Mouse (Mus musculus) left cerebral cortex, adult 2 months (tissue): ENCODE data around the gene Diras2. TPM values are rescaled to one million over a fixed set of nuclear protein-coding genes. Genes with fewer than 3 reads are reported as not detected.
"Not testable (repeated sequence)": the region's sequence is repeated elsewhere in the genome, so short reads cannot be mapped to it uniquely, and the experiment has no call there.

Experiments used
- DNase-seq, 2 experiments: peaks; one replicate each; pipeline ENCODE4 v3.0.0; 2021 to 2022; ENCODE audit warnings: low spot score in 2 of 2, mixed read lengths in 1 of 2; ENCODE audit errors: extremely low spot score in 1 of 2
- H3K27ac ChIP-seq: fragments of 200-600 bp; 2 replicates; pipeline ENCODE4 v1.8.1; 2022
- H3K4me3 ChIP-seq: fragments of 200-600 bp; 2 replicates; pipeline ENCODE4 v1.8.1; 2022
- CTCF ChIP-seq: fragments of 200-600 bp; IDR thresholded peaks from 2 replicates; pipeline ENCODE4 v1.8.1; 2022; ENCODE audit warnings: antibody characterized with exemption, mild to moderate bottlenecking, moderate library complexity
- intact Hi-C: fragments of 180-260 bp; cut with DNase I; formaldehyde crosslinking; loops from one replicate; pipeline ENCODE4 v1.15.1; 2025
- total RNA-seq, 2 experiments: library from RNA; stranded (reverse); gene quantifications; 2 replicates each; pipeline ENCODE4 v1.2.3; 2021

Gene Diras2
- total RNA-seq, 2 experiments from 2014 or later: 170 to 185 TPM

DNA sequence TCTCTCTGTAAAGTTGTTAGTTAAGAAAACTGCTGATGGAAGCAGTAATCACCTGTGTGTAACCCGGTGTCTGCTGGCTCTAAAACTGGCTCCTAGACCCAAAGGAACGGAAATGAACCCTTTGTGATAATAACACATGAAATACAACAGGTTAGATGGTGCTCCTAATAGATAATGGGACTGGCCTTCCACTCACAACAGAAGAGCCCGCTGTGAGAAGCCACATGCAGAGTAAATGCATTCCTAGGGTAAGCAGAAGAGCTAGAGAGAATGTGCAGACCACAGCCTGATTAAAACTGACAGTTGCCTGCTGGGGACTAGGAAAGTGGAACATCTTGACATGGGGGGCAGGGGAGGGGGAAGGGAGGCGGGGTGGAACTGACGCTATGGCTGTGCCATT, 18.7 kb downstream of the Diras2 start:
- no peak for TF ChIP-seq CTCF
- intact Hi-C loops: no loop called here
- Histone ChIP-seq H3K27ac (no peak overlapping the region), H3K4me3 (no peak overlapping the region)
- no peak for DNase-seq

- intact Hi-C loops: no loop called here
- no peak for TF ChIP-seq CTCF
- no peak overlapping the region for H3K4me3 ChIP-seq
- H3K27ac ChIP-seq: no peak overlapping the region
- DNase-seq: no peak
These were observed 20.8 kb downstream of the Diras2 start for GRCm38 (mm10) chr13:52510172-52510880.

DNA sequence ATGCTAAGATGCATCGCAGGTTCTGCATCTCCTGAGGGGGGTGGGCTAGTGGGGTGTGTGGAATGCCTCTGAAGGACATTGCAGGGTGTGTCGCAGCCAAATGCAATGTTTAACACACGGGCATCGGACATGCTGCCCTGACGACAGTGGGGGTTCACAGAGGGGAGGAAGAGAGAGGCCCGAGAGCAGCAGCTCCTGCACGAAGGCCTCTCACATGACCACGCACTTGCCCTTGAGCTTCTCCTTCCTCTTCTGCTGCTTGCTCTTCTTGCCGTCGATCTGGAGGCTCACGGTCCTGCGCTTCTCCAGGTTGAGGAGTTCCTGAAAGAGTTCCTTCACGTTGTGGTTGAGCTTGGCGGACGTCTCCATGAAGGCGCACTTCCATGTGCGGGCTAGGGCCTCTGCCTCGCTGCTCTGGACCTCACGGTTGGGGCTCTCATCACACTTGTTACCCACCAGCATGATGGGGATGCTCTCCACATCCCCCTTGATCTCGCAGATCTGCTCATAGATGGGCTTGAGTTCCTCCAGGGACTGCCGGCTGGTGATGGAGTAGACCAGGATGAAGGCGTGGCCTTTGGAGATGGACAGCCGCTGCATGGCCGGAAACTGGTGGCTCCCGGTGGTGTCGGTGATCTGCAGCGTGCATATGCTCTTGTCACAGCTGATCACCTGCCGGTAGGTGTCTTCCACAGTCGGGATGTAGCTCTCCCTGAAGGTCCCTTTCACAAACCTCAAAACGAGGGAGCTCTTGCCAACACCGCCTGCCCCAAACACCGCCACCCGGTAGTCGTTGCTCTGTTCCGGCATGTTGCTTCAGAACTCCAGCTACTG, 23.4 kb downstream of the Diras2 start:
- Histone ChIP-seq H3K4me3 (no peak overlapping the region), H3K27ac (no peak overlapping the region)
- no peak for TF ChIP-seq CTCF
- intact Hi-C loops: no loop called here
- DNase-seq: no peak

DNA sequence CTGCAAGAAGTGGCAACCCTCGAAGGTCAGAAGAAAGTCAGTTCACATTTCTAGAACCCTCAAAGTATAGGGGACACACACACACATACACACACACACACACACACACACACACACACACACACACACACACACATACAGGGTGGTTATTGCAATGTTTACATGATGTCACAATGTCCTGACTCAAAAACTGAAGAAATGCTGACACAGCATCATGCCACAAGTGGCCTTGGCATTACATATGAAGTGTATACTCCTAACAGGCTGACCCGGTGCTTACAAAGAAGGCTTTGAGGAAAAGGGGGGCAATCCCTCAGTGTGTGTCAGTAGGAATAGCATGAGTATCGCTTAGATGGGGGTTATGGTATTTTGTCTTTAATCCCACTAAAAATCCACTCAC, 24.3 kb downstream of the Diras2 start:
- DNase-seq, H3K4me3 ChIP-seq, intact Hi-C loops, H3K27ac ChIP-seq: not testable (repeated sequence)

GRCm38 (mm10) chr13:52505683-52506285, 25.3 kb downstream of the Diras2 start:
- H3K27ac ChIP-seq, DNase-seq, H3K4me3 ChIP-seq, intact Hi-C loops: not testable (repeated sequence)

DNA sequence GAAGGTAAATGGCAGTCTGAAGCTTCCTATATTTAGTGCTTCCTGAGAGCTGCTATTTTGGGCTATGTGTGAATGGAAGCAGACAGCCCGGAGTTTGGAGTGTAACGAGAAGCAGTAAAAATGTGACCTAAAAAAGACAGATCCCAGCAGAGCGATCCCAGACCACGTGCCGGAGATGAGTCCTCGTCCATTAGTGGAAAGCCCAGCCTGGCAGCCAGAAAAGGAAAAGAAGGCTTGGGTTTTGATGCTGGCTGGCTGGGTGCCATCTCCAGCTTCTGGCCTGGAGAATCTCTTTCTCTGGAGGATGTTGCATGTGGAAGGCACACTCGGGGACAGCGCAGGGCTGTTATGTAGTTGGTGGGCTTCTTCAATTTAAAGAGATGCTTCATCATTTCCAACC, 29.4 kb downstream of the Diras2 start:
- intact Hi-C loops: loop anchor here (1.0 kb wide), 1 partner anchor 56 kb away; no protein-coding TSS in a partner anchor
- DNase-seq: peak; percentile 70 to 73
- no peak overlapping the region; the same call in 1 of the 2 replicates for H3K27ac ChIP-seq
- no peak for TF ChIP-seq CTCF
- no peak overlapping the region for H3K4me3 ChIP-seq

- H3K27ac ChIP-seq: no peak overlapping the region
These were observed 34.0 kb downstream of the Diras2 start for GRCm38 (mm10) chr13:52497029-52497550.

DNA sequence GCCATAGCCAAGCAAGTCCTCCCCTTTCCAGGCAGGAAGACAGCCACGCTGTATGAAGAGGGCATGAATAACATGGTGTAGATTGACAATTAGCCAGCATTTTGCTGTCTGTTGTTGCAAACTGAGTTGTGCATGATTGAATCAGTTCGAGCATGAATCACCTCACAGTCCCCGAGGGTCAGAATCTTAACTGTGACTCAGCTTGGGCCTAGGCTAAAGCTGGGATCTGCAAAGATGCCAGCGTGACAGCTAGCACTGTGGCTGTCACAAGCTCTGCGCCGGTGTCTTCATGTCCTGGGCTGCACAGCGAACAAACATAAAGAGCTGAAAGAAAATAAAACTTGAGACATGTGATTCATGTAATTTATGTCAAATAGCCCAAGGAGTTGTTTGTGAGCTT, 42.3 kb downstream of the Diras2 start:
- no peak for TF ChIP-seq CTCF
- intact Hi-C loops: no loop called here
- DNase-seq: no peak
- H3K4me3 ChIP-seq: no peak overlapping the region
- H3K27ac ChIP-seq: no peak overlapping the region

More at GRCm38 (mm10) chr13:52497029-52497550, 34.0 kb downstream of the Diras2 start:
- intact Hi-C loops: no loop called here
- TF ChIP-seq CTCF: no peak
- H3K4me3 ChIP-seq: no peak overlapping the region
- no peak for DNase-seq

DNA sequence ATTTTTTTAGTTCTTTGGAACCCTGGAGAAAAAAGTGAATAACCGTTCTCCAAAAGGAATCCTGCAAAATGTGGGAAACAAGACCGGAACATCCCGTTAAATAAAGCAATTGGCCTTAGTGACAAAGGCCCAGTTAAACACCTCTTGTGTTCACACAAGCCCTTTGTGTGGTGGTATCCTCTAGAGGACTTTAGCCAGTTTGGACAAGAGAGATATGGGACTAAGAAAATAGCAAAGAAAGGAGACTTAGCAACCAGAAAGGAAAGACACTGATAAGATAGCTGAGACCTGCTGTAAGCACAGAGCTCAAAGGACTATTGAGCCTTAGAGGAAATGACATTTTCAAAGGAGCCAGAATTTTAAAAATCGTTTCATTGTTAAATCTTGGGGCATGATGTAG, 47.0 kb downstream of the Diras2 start:
- no peak for TF ChIP-seq CTCF
- intact Hi-C loops: no loop called here
- no peak overlapping the region for H3K27ac ChIP-seq
- no peak overlapping the region for H3K4me3 ChIP-seq
- DNase-seq: no peak

DNA sequence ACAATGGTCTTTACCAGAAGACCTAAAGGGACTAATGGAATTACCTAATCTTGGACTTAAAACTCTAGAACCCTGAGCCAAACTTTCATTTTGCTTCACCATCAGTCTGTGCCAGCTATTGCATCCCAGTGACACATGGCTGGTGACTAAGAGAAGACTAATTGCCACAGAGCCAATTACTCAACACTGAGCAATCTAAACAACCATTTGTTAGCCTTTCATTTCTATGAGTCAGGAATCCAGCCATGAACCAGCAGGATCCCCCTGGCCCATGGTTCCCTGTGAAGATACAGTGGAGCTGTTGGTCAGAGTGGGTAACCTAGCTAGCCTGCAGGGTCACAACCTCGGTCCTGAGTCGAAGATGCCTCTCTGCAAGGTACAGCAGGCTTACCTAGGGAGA, 49.3 kb downstream of the Diras2 start:
- H3K4me3 ChIP-seq: no peak overlapping the region
- H3K27ac ChIP-seq: no peak overlapping the region
- no peak for DNase-seq
- intact Hi-C loops: no loop called here
- TF ChIP-seq CTCF: no peak

- no peak for DNase-seq
- Histone ChIP-seq H3K27ac (no peak overlapping the region), H3K4me3 (no peak overlapping the region)
- TF ChIP-seq CTCF: no peak
- intact Hi-C loops: no loop called here
These were observed 51.9 kb downstream of the Diras2 start for GRCm38 (mm10) chr13:52479146-52479545.
